Mouse (Mus musculus) MEL (cell line): ENCODE measurements around the gene Prss48. TPM values are rescaled to one million over a fixed set of nuclear protein-coding genes. Genes with fewer than 3 reads are reported as not detected.

Source experiments
- DNase-seq: peaks from one replicate; pipeline ENCODE4 v3.0.0; 2011; ENCODE audit warnings: low read depth, low spot score
- H3K27ac ChIP-seq: 2 replicates; pipeline ENCODE4 v1.5.1; 2012; ENCODE audit warnings: low read depth, mild to moderate bottlenecking, control low read depth, low read length, moderate library complexity; ENCODE audit not compliant: control insufficient read depth
- H3K27me3 ChIP-seq, 2 experiments: fragments of 150-350 bp in 1 of 2; sonication (generic) in 1 of 2; 2 replicates each; pipeline ENCODE4 v1.6.1; 2012; ENCODE audit warnings: low read length in 2 of 2, mild to moderate bottlenecking in 2 of 2, improper control_type of control experiment in 1 of 2, moderate library complexity in 1 of 2; ENCODE audit not compliant: insufficient read depth in 2 of 2, control insufficient read depth in 1 of 2
- H3K36me3 ChIP-seq, 2 experiments: 2 replicates each; pipeline ENCODE4 v1.6.1; 2012 to 2014; ENCODE audit warnings: low read length in 2 of 2, improper control_type of control experiment in 1 of 2, inconsistent platforms in 1 of 2, mild to moderate bottlenecking in 1 of 2; ENCODE audit not compliant: insufficient read depth in 2 of 2, control insufficient read depth in 1 of 2
- H3K4me1 ChIP-seq, 2 experiments: fragments of 150-350 bp in 1 of 2; sonication (generic) in 1 of 2; 2 replicates each; pipeline ENCODE4 v1.6.1; 2012; ENCODE audit warnings: low read length in 2 of 2, improper control_type of control experiment in 1 of 2, mild to moderate bottlenecking in 1 of 2; ENCODE audit not compliant: insufficient read depth in 2 of 2, control insufficient read depth in 1 of 2
- H3K4me3 ChIP-seq, 2 experiments: fragments of 150-350 bp in 1 of 2; sonication (generic) in 1 of 2; 2 replicates each; pipeline ENCODE4 v1.5.1; 2012; ENCODE audit warnings: low read depth in 2 of 2, low read length in 2 of 2, mild to moderate bottlenecking in 2 of 2, moderate library complexity in 2 of 2, control low read depth in 1 of 2, improper control_type of control experiment in 1 of 2; ENCODE audit not compliant: control insufficient read depth in 1 of 2, insufficient read depth in 1 of 2
- H3K79me2 ChIP-seq: 2 replicates; pipeline ENCODE4 v1.6.1; 2012; ENCODE audit warnings: mild to moderate bottlenecking, low read length, moderate library complexity; ENCODE audit not compliant: control insufficient read depth, poor library complexity, insufficient read depth
- H3K9ac ChIP-seq: 2 replicates; pipeline ENCODE4 v1.6.1; 2012; ENCODE audit warnings: low read depth, mild to moderate bottlenecking, control low read depth, low read length, moderate library complexity; ENCODE audit not compliant: control insufficient read depth, poor library complexity, severe bottlenecking
- H3K9me3 ChIP-seq: fragments of 150-350 bp; sonication (generic); replicated peaks from 2 replicates; pipeline ENCODE4 v1.6.1; 2012; ENCODE audit warnings: mild to moderate bottlenecking, low read length, improper control_type of control experiment, moderate library complexity; ENCODE audit not compliant: insufficient read depth
- BHLHE40 ChIP-seq: IDR thresholded peaks from 2 replicates; pipeline ENCODE4 v1.6.1; 2012; ENCODE audit warnings: low read depth, mild to moderate bottlenecking, inconsistent platforms, low read length, improper control_type of control experiment, borderline replicate concordance
- CHD1 ChIP-seq: IDR thresholded peaks from 2 replicates; pipeline ENCODE4 v1.6.1; 2012; ENCODE audit warnings: low read depth, mild to moderate bottlenecking, inconsistent platforms, low read length, improper control_type of control experiment
- CHD2 ChIP-seq: IDR thresholded peaks from 2 replicates; pipeline ENCODE4 v1.6.1; 2011; ENCODE audit warnings: low read length, improper control_type of control experiment
- E2F4 ChIP-seq: IDR thresholded peaks from 2 replicates; pipeline ENCODE4 v1.6.1; 2011; ENCODE audit warnings: low read depth, low read length, improper control_type of control experiment, borderline replicate concordance
- ELF1 ChIP-seq: IDR thresholded peaks from 2 replicates; pipeline ENCODE4 v1.6.1; 2014; ENCODE audit warnings: low read depth, mild to moderate bottlenecking, inconsistent platforms, low read length, improper control_type of control experiment, moderate library complexity
- EP300 ChIP-seq, 2 experiments: IDR thresholded peaks; 2 replicates each; pipeline ENCODE4 v1.6.1; 2011; ENCODE audit warnings: improper control_type of control experiment in 2 of 2, low read length in 2 of 2, low read depth in 1 of 2, mild to moderate bottlenecking in 1 of 2
- GABPA ChIP-seq: IDR thresholded peaks from 2 replicates; pipeline ENCODE4 v1.6.1; 2012; ENCODE audit warnings: low read depth, mild to moderate bottlenecking, inconsistent platforms, low read length, improper control_type of control experiment, moderate library complexity
- MAFK ChIP-seq: IDR thresholded peaks from 2 replicates; pipeline ENCODE4 v1.6.1; 2011; ENCODE audit warnings: low read depth, mild to moderate bottlenecking, low read length, improper control_type of control experiment, borderline replicate concordance
- MXI1 ChIP-seq: IDR thresholded peaks from 2 replicates; pipeline ENCODE4 v1.6.1; 2011; ENCODE audit warnings: mild to moderate bottlenecking, low read depth, low read length, improper control_type of control experiment
- MYC ChIP-seq: IDR thresholded peaks from 2 replicates; pipeline ENCODE4 v1.6.1; 2011; ENCODE audit warnings: low read depth, mild to moderate bottlenecking, low read length, improper control_type of control experiment, moderate library complexity
- NELFE ChIP-seq: IDR thresholded peaks from 2 replicates; pipeline ENCODE4 v1.6.1; 2011; ENCODE audit warnings: low read depth, low read length, improper control_type of control experiment
- POLR2AphosphoS2 ChIP-seq: IDR thresholded peaks from 2 replicates; pipeline ENCODE4 v1.6.1; 2011; ENCODE audit warnings: low read length, improper control_type of control experiment
- POLR2AphosphoS5 ChIP-seq: IDR thresholded peaks from 2 replicates; pipeline ENCODE4 v1.6.1; 2012; ENCODE audit warnings: low read depth, borderline replicate concordance, mild to moderate bottlenecking, inconsistent platforms, low read length, moderate library complexity, mixed read lengths
- RAD21 ChIP-seq: IDR thresholded peaks from 2 replicates; pipeline ENCODE4 v1.6.1; 2011; ENCODE audit warnings: mild to moderate bottlenecking, low read depth, low read length, improper control_type of control experiment
- RCOR1 ChIP-seq: IDR thresholded peaks from 2 replicates; pipeline ENCODE4 v1.6.1; 2012; ENCODE audit warnings: low read depth, mild to moderate bottlenecking, inconsistent platforms, low read length, improper control_type of control experiment
- SMC3 ChIP-seq: IDR thresholded peaks from 2 replicates; pipeline ENCODE4 v1.6.1; 2011; ENCODE audit warnings: low read depth, low read length, improper control_type of control experiment
- TAL1 ChIP-seq: IDR thresholded peaks from 2 replicates; pipeline ENCODE4 v1.6.1; 2012; ENCODE audit warnings: mild to moderate bottlenecking, inconsistent platforms, low read length, moderate library complexity, mixed read lengths
- TCF12 ChIP-seq: IDR thresholded peaks from 2 replicates; pipeline ENCODE4 v1.6.1; 2014; ENCODE audit warnings: low read depth, mild to moderate bottlenecking, inconsistent platforms, low read length, improper control_type of control experiment, moderate library complexity
- ZKSCAN1 ChIP-seq: IDR thresholded peaks from 2 replicates; pipeline ENCODE4 v1.6.1; 2012; ENCODE audit warnings: low read depth, mild to moderate bottlenecking, inconsistent platforms, low read length, improper control_type of control experiment, moderate library complexity
- polyA plus RNA-seq, 2 experiments: library from polyadenylated mRNA; stranded (reverse) in 1 of 2; unstranded in 1 of 2; fragments of >175 nt in 1 of 2; fragments of >200 nt in 1 of 2; gene quantifications; 2 replicates each; pipeline versions ENCODE4 v1.2.1 to v1.2.4; 2012; ENCODE audit warnings: low replicate concordance in 2 of 2, low read depth in 1 of 2; ENCODE audit not compliant: insufficient read length in 2 of 2, insufficient read depth in 1 of 2, missing spikeins in 1 of 2
- total RNA-seq: library from RNA; depleted of rRNA; stranded (reverse); fragments of 300-350 nt; gene quantifications from 2 replicates; pipeline ENCODE4 v1.2.3, GENCODE M21; 2012

Prss48 gene
- total and polyA plus RNA-seq, 3 experiments, result not detected

- H3K4me3 ChIP-seq, result no peak overlapping the region
- no peaks in the 10 kb centered on the region for H3K9me3 ChIP-seq
- H3K4me1 ChIP-seq, result no peaks in the 10 kb centered on the region
- H3K27ac ChIP-seq, result no peak overlapping the region
- H3K27me3 ChIP-seq, result no peaks in the 10 kb centered on the region
- TF ChIP-seq BHLHE40, result no peak
- no peak for TF ChIP-seq TCF12
- TF ChIP-seq GABPA, result no peak
- TF ChIP-seq ELF1, result no peak
- TF ChIP-seq MXI1, result no peak
- TF ChIP-seq MAFK, result no peak
- TF ChIP-seq RCOR1, result no peak
- no peak for TF ChIP-seq ZKSCAN1
- no peak for TF ChIP-seq CHD2
- no peak for TF ChIP-seq E2F4
- TF ChIP-seq POLR2AphosphoS5, result no peak
- TF ChIP-seq CHD1, result no peak
- no peak for TF ChIP-seq EP300 (IDR thresholded peaks at IDR 0.05; ENCODE audit: low read depth in 1 of 2, low read length in 2 of 2)
- TF ChIP-seq TAL1, result no peak
- no peak for TF ChIP-seq NELFE
- TF ChIP-seq POLR2AphosphoS2, result no peak
- TF ChIP-seq RAD21, result no peak
- TF ChIP-seq MYC, result no peak
- TF ChIP-seq SMC3, result no peak
- H3K79me2 ChIP-seq, result no peaks in the 10 kb centered on the region
- DNase-seq, result no peak
- no peak overlapping the region for H3K9ac ChIP-seq
- no peaks in the 10 kb centered on the region for H3K36me3 ChIP-seq
These were observed 9.1 kb upstream of the Prss48 start for GRCm38 (mm10) chr3:86011373-86011772.

GRCm38 (mm10) chr3:86010618-86011017 lies 8.3 kb upstream of the Prss48 start:
- Histone ChIP-seq H3K79me2 (no peaks in the 10 kb centered on the region), H3K4me3 (no peak overlapping the region), H3K9ac (no peak overlapping the region), H3K27ac (no peak overlapping the region), H3K4me1 (no peaks in the 10 kb centered on the region), H3K27me3 (no peaks in the 10 kb centered on the region), H3K9me3 (no peaks in the 10 kb centered on the region), H3K36me3 (no peaks in the 10 kb centered on the region)
- no peak for TF ChIP-seq NELFE
- no peak for DNase-seq
